Mouse (Mus musculus) embryo, embryonic 10 days (tissue): ENCODE measurements around the gene Rnf167.

Source experiments
- DNase-seq: peaks from one replicate; pipeline ENCODE4 v3.0.0-alpha.2; 2015; ENCODE audit warnings: low spot score

Gene Rnf167

GRCm38 (mm10) chr11:70655571-70656455 is 8.8 kb downstream of the Rnf167 start:
- peak; percentile 78 for DNase-seq

GRCm38 (mm10) chr11:70656456-70656927 is 9.5 kb downstream of the Rnf167 start:
- peak; percentile 87 for DNase-seq

DNA sequence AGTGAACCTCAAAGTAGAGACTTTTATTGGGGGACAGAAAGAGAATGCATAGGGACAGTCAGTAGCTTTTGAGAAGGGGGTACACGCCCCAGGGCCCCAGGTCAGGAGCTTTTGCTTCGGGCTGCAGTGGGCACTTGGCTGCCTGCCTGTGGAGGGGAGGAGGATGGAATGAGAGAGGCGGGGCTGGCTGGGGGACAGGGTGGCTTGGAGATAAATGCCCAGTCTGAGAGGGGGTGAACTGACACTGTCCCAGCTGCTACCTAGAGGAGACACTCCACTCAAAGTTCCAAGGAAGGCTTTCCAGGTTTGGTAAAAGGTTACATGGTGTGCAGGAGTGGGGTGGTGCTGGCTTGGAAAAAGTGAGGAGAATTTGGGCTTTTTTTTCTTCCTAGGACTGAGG is 9.9 kb downstream of the Rnf167 start, which contains the start of gene Eno3:
Gene Eno3, plus strand, starts transcription at position 239 of the 400 bp plus-strand sequence.
- peak; percentile 68 for DNase-seq

DNA sequence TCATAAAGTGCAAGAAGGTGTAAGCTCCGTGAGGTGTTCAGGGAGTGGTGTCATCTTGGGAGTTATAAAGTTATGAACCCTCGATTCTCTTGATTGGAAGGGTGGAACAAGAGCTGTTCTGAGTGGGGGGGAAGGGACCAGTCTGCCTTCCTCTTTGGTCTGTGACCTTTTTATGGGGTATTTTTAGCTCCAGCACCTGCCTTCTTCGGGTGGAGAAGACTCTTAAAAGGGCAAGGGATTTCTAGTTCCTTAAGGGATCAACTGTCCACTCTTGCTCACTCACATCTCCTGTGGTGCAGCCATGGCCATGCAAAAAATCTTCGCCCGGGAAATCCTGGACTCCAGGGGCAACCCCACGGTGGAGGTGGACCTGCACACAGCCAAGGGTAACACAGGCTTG is 10.5 kb downstream of the Rnf167 start:
- no peak for DNase-seq

GRCm38 (mm10) chr11:70657991-70658390 is 11.0 kb downstream of the Rnf167 start:
- DNase-seq: no peak

DNA sequence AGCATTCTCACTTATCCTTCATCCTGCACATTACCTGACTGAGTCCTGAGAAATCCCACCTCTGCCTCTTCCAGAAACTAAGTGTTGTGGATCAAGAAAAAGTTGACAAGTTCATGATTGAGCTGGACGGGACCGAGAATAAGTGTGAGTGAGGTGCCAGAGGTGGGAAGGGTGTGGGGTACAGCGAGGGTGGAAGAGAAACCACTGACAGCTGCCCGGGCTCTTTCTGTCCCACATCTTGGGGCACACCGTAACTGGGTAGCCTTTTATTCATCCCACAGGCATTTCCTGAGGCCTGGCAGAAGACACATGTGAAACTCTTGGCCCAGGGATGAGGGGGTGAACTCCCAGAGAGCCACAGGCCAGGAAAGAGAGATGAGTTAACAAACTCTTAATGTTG is 11.5 kb downstream of the Rnf167 start:
- DNase-seq: no peak

GRCm38 (mm10) chr11:70658942-70659341 is 11.9 kb downstream of the Rnf167 start:
- DNase-seq: no peak

- no peak for DNase-seq
These were observed 13.5 kb downstream of the Rnf167 start for GRCm38 (mm10) chr11:70660571-70660970.

DNA sequence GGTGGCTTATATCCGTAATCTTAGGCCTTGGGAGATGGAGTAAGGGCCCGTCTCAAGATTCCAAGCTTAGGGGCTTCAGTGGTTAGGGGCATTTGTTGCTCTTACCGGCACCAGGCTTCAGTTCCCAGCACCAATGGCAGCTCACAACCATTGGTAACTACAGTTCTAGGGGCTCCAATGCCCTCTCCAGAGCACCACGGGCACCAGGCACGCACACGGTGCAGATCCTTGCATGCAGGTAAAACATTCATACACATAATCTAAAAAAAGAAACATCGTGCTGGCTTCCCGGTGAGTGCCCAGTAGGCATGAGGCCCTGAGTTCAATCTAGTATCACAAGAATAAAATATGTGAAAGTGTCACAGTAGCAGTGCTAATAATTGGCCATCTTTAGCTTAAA is 16.1 kb downstream of the Rnf167 start:
- DNase-seq: no peak

GRCm38 (mm10) chr11:70663957-70664356 is 16.9 kb downstream of the Rnf167 start:
- no peak for DNase-seq

DNA sequence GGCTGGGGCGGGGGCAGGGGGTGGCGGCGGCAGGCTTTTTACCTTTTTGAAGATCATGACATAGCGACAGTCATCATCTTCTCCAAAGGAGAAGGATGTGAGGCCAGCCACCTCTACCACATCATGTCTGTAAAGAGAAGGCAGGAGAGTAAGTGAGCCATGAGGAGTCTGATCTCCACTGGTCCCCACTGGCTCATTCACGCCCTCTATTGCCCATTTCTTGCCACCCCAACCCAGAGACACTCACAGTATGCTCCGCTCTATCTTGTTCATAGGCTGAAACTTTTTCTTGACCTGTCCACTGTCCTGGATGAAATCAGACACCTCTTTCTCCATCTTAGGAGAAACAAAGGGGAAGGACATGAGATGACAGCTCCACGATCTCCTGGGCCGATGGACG is 17.7 kb downstream of the Rnf167 start:
- DNase-seq: no peak

- no peak for DNase-seq
These were observed 19.7 kb downstream of the Rnf167 start for GRCm38 (mm10) chr11:70666687-70667086.

DNA sequence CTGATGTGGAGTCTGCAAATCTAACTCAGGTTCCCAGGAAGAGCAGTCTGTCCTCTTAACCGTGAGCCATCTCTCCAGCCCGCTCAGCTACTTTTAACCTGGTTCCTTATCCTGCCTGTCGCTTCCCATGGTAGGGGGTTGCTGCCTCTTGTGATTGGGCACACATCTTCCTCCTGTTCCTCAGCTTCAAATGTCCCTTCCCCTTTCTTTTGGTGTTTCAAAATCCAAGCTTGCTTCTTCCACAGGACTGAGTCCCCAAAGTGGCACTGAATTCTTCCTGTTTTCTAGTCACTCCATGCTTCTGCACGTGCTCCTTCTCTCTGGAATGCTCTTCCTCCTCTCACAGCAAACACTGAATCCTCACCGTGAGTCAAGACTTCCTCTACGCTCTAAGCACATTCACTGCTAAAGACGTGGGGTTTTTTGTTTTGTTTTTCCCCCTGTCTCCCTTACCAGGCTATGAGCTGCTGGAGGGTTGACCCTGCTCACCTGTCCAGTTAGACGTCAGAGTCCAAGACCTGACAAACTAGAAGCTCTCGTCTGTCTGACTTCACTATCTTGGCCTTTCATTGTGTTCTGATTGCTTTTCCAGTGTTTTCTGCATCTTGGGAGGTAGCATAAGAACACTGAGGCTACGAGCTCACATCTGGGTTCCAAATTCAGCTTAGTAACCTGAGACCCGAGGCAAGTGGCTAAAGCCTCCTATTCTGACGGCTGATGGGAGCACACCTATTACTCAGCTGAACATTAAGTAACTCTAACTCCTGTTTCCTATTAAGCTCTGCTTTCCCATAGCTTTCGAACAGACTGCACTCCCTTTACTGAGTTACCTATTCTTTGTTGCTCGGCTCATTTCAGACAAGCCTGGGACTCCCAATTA is 20.5 kb downstream of the Rnf167 start:
- no peak for DNase-seq

- no peak for DNase-seq
These were observed 21.3 kb downstream of the Rnf167 start for GRCm38 (mm10) chr11:70668335-70668770.

- DNase-seq: peak; percentile 99
These were observed 21.9 kb downstream of the Rnf167 start, which contains the start of gene Spag7 for GRCm38 (mm10) chr11:70668771-70669505. TSS of gene Spag7 (minus strand) at chr11:70669416.

DNA sequence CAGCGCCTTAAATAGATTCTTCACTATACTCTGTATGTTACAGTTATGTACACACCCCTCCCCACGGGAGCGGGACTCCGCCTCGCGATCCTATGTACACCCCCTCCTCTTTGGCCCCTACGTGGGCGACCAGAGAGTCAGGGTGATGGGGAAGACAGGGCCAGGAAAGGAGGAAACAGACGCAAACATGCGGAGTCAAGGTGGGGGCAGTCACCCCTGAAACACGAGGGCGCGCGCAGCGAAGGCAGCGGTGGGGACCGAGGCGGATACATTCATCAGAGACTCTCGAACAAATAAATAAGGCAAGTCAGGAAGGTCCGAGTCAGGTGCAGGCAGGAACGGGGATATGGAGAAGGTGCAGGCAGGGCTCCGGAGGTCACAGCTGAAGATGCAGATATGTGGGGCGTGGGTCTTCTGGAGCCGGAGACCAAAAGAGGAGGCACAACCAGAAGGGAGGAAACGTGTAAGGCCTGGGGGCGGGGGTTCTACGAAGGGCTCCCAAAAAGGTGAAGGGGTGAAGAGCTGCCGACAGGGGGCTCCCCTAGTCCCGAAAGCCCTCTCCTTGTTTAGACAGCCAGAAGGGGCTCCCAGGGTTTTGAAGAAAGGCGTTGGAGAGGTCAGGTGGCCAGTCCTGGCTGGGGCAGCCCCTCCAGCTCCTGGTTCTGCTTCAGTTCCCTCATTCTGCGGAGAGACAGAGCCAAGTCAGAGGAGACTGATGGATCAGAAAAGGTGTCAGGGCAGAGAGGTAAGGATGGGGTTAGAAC is 22.7 kb downstream of the Rnf167 start:
- peak; percentile 67 for DNase-seq

GRCm38 (mm10) chr11:70670483-70670882 is 23.4 kb downstream of the Rnf167 start:
- no peak for DNase-seq

GRCm38 (mm10) chr11:70671333-70672047 is 24.5 kb downstream of the Rnf167 start:
- DNase-seq: no peak

GRCm38 (mm10) chr11:70674014-70674413 is 27.0 kb downstream of the Rnf167 start:
- DNase-seq: no peak

GRCm38 (mm10) chr11:70674501-70674900 is 27.5 kb downstream of the Rnf167 start:
- DNase-seq: no peak
